Mouse (Mus musculus) intestine, embryonic 14.5 days (tissue): ENCODE measurements around the gene Mybpc2. TPM values are rescaled to one million over a fixed set of nuclear protein-coding genes. Genes with fewer than 3 reads are reported as not detected.

Source experiments
- ATAC-seq: fragments of 200-750 bp; cut with Nextera tagmentation; replicated peaks from 2 replicates; pipeline ENCODE4 v1.8.0; 2017; ENCODE audit warnings: low read depth, moderate number of reproducible peaks, moderate TSS enrichment, moderate library complexity; ENCODE audit not compliant: low FRiP score, low TSS enrichment
- DNase-seq: peaks from one replicate; pipeline ENCODE4 v3.0.0-alpha.2; 2018; ENCODE audit warnings: low spot score
- H3K27ac ChIP-seq: fragments of 300-500 bp; sonication (generic); 2 replicates; pipeline ENCODE4 v1.5.1; 2014; ENCODE audit warnings: low read depth, mild to moderate bottlenecking, control low read depth
- H3K27me3 ChIP-seq: fragments of 300-500 bp; sonication (generic); replicated peaks from 2 replicates; pipeline ENCODE4 v1.6.1; 2014; ENCODE audit warnings: low read length, control low read depth; ENCODE audit not compliant: control insufficient read depth, insufficient read depth
- H3K36me3 ChIP-seq: fragments of 300-500 bp; sonication (generic); 2 replicates; pipeline ENCODE4 v1.6.1; 2014; ENCODE audit warnings: low read length, control low read depth; ENCODE audit not compliant: control insufficient read depth, insufficient read depth
- H3K4me1 ChIP-seq: fragments of 300-500 bp; sonication (generic); replicated peaks from 2 replicates; pipeline ENCODE4 v1.6.1; 2014; ENCODE audit warnings: low read length, control low read depth, mixed read lengths; ENCODE audit not compliant: control insufficient read depth, insufficient read depth
- H3K4me2 ChIP-seq: fragments of 300-500 bp; sonication (generic); 2 replicates; pipeline ENCODE4 v1.6.1; 2014; ENCODE audit warnings: low read length
- H3K4me3 ChIP-seq: fragments of 300-500 bp; sonication (generic); 2 replicates; pipeline ENCODE4 v1.5.1; 2014; ENCODE audit warnings: low read depth, low read length, control low read depth, mixed read lengths
- H3K9ac ChIP-seq: fragments of 300-500 bp; sonication (generic); 2 replicates; pipeline ENCODE4 v1.6.1; 2014; ENCODE audit warnings: mild to moderate bottlenecking, low read length
- H3K9me3 ChIP-seq: fragments of 300-500 bp; sonication (generic); 2 replicates; pipeline ENCODE4 v1.6.1; 2016; ENCODE audit warnings: low read length, control low read depth; ENCODE audit not compliant: control insufficient read depth
- WGBS: fragments of 180-500 bp; shearing (Covaris S2); extraction: QIAGEN DNeasy Blood & Tissue Kit; methylation state at CpG from one replicate; pipeline ENCODE4 v1.1.7; 2014; 5-methylcytosine and 5-hydroxymethylcytosine counted together
- polyA plus RNA-seq: library from polyadenylated mRNA; unstranded; fragments of >200 nt; fragmentation: Nextera tagmentation; extraction: Ambion mirVana; gene quantifications from 2 replicates; pipeline ENCODE4 v1.2.1, GENCODE M21; 2014

The Mybpc2 gene
- polyA plus RNA-seq, 1 experiment from 2014 or later: 0.32 TPM

GRCm38 (mm10) chr7:44549621-44550408, 25.4 kb upstream of the Mybpc2 start:
- no peak for ATAC-seq
- Histone ChIP-seq H3K4me1 (peaks cover 18% of the 10 kb centered on the region), H3K27me3 (no peaks in the 10 kb centered on the region), H3K9ac (no peak overlapping the region), H3K36me3 (peaks cover 30% of the 10 kb centered on the region), H3K27ac (no peak overlapping the region), H3K4me3 (no peak overlapping the region), H3K9me3 (no peaks in the 10 kb centered on the region), H3K4me2 (no peak overlapping the region)
- WGBS: 94% methylated on average over 23 of the region's 23 CpGs
- DNase-seq: no peak

DNA sequence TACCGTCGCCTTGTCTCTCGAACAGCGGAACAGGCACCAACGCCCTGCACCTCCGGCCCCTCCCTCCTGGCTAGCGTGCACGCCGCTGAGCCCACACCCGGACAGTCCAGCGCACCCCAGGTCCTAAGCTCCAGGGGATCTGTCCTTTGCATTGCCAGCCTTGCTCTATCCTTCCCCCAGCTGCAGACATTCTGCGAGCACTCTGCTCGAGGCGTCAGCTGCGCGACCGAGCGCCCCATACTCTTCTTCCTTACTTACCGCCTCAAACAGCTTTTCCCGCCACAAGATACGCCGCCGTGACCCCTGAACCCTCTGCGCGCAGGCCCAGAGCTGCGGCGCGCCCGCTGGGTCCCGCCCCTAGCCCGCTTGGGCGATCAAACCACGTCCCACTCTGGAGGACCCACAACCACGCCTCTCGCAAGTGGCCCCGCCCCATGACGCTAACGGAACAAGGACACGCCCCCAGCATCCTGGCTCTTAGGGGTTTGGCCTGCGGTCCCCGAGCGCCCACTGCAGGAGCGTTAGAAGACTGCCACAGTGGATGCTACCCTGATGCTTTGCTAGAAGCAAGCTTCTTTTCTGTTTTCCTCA, 24.1 kb upstream of the Mybpc2 start, which contains the start of gene Pold1:
TSS of gene Pold1 (minus strand) at position 353 of the 591 bp plus-strand sequence.
- H3K27me3 ChIP-seq: no peaks in the 10 kb centered on the region
- H3K4me3 ChIP-seq: peak within 1 kb of the TSS; percentile 53
- under 1% methylated on average over 43 of the region's 43 CpGs for WGBS
- H3K4me1 ChIP-seq: peaks cover 18% of the 10 kb centered on the region
- peak; percentile 93 for ATAC-seq
- H3K9ac ChIP-seq: peak within 1 kb of the TSS; percentile 61
- H3K4me2 ChIP-seq: peak within 1 kb of the TSS; percentile 64
- DNase-seq: peak; percentile 100
- H3K9me3 ChIP-seq: no peaks in the 10 kb centered on the region
- peaks cover 30% of the 10 kb centered on the region for H3K36me3 ChIP-seq
- H3K27ac ChIP-seq: peak within 1 kb of the TSS; percentile 69; the same call in 1 of the 2 replicates

DNA sequence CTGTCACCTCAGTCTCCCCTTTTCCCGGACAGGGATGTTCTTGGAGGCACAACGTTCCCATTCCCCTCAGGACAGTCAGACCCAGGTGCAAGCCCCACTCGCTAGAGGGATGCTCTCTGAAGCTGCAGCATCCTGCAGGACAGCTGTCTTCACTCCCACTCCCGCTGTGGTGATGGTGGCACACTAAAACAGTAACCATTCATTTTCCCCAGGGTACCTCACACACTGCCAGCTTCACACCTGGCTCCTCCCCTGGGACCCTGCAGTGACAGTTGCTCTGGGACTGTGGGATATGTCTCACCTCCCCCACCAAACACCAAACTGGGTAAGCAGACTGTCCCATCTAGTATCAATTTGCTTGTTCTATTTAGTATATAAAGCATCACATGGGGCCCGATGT, 23.3 kb upstream of the Mybpc2 start:
- no peaks in the 10 kb centered on the region for H3K27me3 ChIP-seq
- H3K27ac ChIP-seq: no peak overlapping the region
- peak overlapping the region; percentile 64 for H3K4me2 ChIP-seq
- DNase-seq (no peak), ATAC-seq (no peak)
- no peaks in the 10 kb centered on the region for H3K9me3 ChIP-seq
- peaks cover 34% of the 10 kb centered on the region for H3K36me3 ChIP-seq
- peak overlapping the region; percentile 61 for H3K9ac ChIP-seq
- peaks cover 13% of the 10 kb centered on the region for H3K4me1 ChIP-seq
- H3K4me3 ChIP-seq: peak overlapping the region; percentile 53
- 21% methylated on average over 5 of the region's 5 CpGs for WGBS

DNA sequence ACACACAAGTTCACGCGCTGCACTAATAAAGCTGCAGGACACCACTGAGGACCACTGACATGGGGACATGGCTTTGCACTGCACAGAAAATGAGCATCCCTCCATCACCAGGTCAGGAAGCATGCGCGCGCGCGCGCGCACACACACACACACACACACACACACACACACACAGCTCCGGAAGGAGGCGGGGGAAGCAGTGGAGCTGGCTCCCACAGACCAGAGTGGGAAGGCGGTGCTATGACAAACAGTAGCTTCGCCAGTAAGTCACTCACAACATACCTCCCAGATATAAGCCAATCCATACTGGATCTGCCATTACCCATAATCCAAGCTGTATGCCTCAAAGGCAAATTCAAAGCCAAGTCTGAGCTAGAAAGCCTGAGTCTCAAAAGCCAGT, 22.6 kb upstream of the Mybpc2 start:
- Histone ChIP-seq H3K4me1 (peaks cover 12% of the 10 kb centered on the region), H3K9ac (peak overlapping the region; percentile 61; the same call in 1 of the 2 replicates), H3K4me3 (no peak overlapping the region), H3K27me3 (no peaks in the 10 kb centered on the region), H3K9me3 (no peaks in the 10 kb centered on the region), H3K27ac (no peak overlapping the region), H3K4me2 (peak overlapping the region; percentile 64), H3K36me3 (peaks cover 37% of the 10 kb centered on the region)
- no peak for ATAC-seq
- DNase-seq: no peak
- WGBS: 90% methylated on average over 13 of the region's 13 CpGs

DNA sequence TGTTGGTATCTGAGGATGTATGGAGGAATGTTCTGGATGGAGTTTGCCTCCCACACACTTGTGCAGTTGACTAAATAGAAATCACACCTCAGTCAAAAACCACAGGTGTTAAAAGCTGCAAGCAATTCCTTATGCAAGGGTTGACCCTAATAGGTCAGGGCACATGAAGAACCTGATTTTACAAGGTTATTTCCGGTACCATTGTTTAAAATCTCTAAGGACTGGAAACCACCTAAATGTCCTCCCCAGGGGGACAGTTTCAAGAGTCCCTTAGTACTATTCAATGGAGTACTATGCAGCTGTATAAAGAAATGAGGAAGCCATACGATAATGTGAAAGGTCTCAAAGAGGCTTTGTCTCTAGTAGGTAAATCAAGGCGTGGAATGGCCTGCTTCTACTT, 21.8 kb upstream of the Mybpc2 start:
- Histone ChIP-seq H3K9ac (no peak overlapping the region), H3K4me3 (no peak overlapping the region), H3K4me2 (no peak overlapping the region), H3K36me3 (peaks cover 33% of the 10 kb centered on the region), H3K9me3 (no peaks in the 10 kb centered on the region), H3K27ac (no peak overlapping the region), H3K27me3 (no peaks in the 10 kb centered on the region), H3K4me1 (peaks cover 12% of the 10 kb centered on the region)
- DNase-seq: no peak
- no peak for ATAC-seq
- 98% methylated on average over 3 of the region's 3 CpGs for WGBS

- no peak overlapping the region for H3K27ac ChIP-seq
- DNase-seq (no peak), ATAC-seq (no peak)
- WGBS: 82% methylated on average over 12 of the region's 12 CpGs
- no peak overlapping the region for H3K9ac ChIP-seq
- no peak overlapping the region for H3K4me2 ChIP-seq
- H3K4me3 ChIP-seq: no peak overlapping the region
- H3K9me3 ChIP-seq: no peaks in the 10 kb centered on the region
- H3K4me1 ChIP-seq: peaks cover 12% of the 10 kb centered on the region
- H3K27me3 ChIP-seq: no peaks in the 10 kb centered on the region
- peaks cover 45% of the 10 kb centered on the region for H3K36me3 ChIP-seq
These were observed 18.6 kb upstream of the Mybpc2 start for GRCm38 (mm10) chr7:44543071-44543470.

- Histone ChIP-seq H3K36me3 (peaks cover 50% of the 10 kb centered on the region), H3K4me1 (peaks cover 7% of the 10 kb centered on the region), H3K4me3 (no peak overlapping the region), H3K4me2 (no peak overlapping the region), H3K9ac (no peak overlapping the region), H3K27me3 (no peaks in the 10 kb centered on the region), H3K9me3 (no peaks in the 10 kb centered on the region), H3K27ac (no peak overlapping the region)
- no peak for DNase-seq
- no peak for ATAC-seq
- 91% methylated on average over 11 of the region's 11 CpGs for WGBS
These were observed 18.1 kb upstream of the Mybpc2 start for GRCm38 (mm10) chr7:44542555-44542954.

- WGBS: 91% methylated on average over 41 of the region's 41 CpGs
- Histone ChIP-seq H3K4me3 (no peak overlapping the region), H3K9ac (no peak overlapping the region), H3K27ac (no peak overlapping the region), H3K36me3 (peaks cover 86% of the 10 kb centered on the region), H3K9me3 (no peaks in the 10 kb centered on the region), H3K4me1 (no peaks in the 10 kb centered on the region), H3K4me2 (no peak overlapping the region), H3K27me3 (no peaks in the 10 kb centered on the region)
- ATAC-seq (no peak), DNase-seq (no peak)
These were observed 14.5 kb upstream of the Mybpc2 start for GRCm38 (mm10) chr7:44538756-44539624.
